16 mouse cellular contexts compared by ENCODE assay signal in genomic region chrX:49124774-49125429, GRCm38 (mm10).
DNase-seq lines count a peak whose midpoint lies in the region; ATAC-seq and TF ChIP-seq lines count a peak whose summit lies in the region.
"Had no signal": no experiment of that assay in that cellular context is flagged by ENCODE, and none has a peak within 500 bp of the region (broad histone marks: within the 10 kb centered on the region; RNA-seq: fewer than 3 reads in every experiment).

No protein-coding gene starts in this region.

- no peak overlapping the region for H3K4me2 ChIP-seq in forebrain, embryonic 13.5 days
- H3K4me2 ChIP-seq in liver, postnatal 0 days (ENCODE audit: low read depth, low read length): no peak overlapping the region
- H3K4me2 ChIP-seq: heart, embryonic 11.5 days; liver, embryonic 15.5 days had no signal

- H3K9ac ChIP-seq in forebrain, embryonic 13.5 days: no peak overlapping the region
- H3K9ac ChIP-seq in liver, postnatal 0 days (replicated peaks): no peak overlapping the region
- H3K9ac ChIP-seq: liver, embryonic 15.5 days had no signal

- H3K9me3 ChIP-seq in forebrain, embryonic 13.5 days (replicated peaks): no peaks in the 10 kb centered on the region
- no peaks in the 10 kb centered on the region for H3K9me3 ChIP-seq in midbrain, embryonic 10.5 days (replicated peaks)
- no peaks in the 10 kb centered on the region for H3K9me3 ChIP-seq in liver, postnatal 0 days (ENCODE audit: low read length)
- H3K9me3 ChIP-seq: liver, embryonic 15.5 days had no signal

- no peaks in the 10 kb centered on the region for H3K36me3 ChIP-seq in forebrain, embryonic 13.5 days (ENCODE audit: poor library complexity, severe bottlenecking)
- no peaks in the 10 kb centered on the region for H3K36me3 ChIP-seq in midbrain, embryonic 10.5 days
- H3K36me3 ChIP-seq in liver, postnatal 0 days (replicated peaks; ENCODE audit: insufficient read depth, low read length): no peaks in the 10 kb centered on the region
- H3K36me3 ChIP-seq: liver, embryonic 15.5 days had no signal

- TF ChIP-seq CTCF in liver, postnatal 0 days (IDR thresholded peaks at IDR 0.05; ENCODE audit: low read depth): no peak

- H3K4me1 ChIP-seq in forebrain, embryonic 13.5 days: no peaks in the 10 kb centered on the region
- H3K4me1 ChIP-seq in midbrain, embryonic 10.5 days: peaks cover 13% of the 10 kb centered on the region
- no peaks in the 10 kb centered on the region for H3K4me1 ChIP-seq in liver, postnatal 0 days (ENCODE audit: insufficient read depth)
- H3K4me1 ChIP-seq: liver, embryonic 15.5 days had no signal

- no peak for TF ChIP-seq EP300 in liver, postnatal 0 days (IDR thresholded peaks at IDR 0.05; ENCODE audit: low read depth)

- no peak overlapping the region for H3K4me3 ChIP-seq in forebrain, embryonic 13.5 days
- no peak overlapping the region for H3K4me3 ChIP-seq in midbrain, embryonic 10.5 days
- H3K4me3 ChIP-seq in liver, postnatal 0 days (ENCODE audit: low read depth, low read length): no peak overlapping the region
- H3K4me3 ChIP-seq: erythroblast, embryonic 14.5 days; gastrocnemius, adult 2 months; liver, embryonic 15.5 days had no signal

- WGBS in forebrain, embryonic 13.5 days: 26% methylated on average over 3 of the region's 3 CpGs
- WGBS in midbrain, embryonic 10.5 days: 40% methylated on average over 3 of the region's 3 CpGs
- 77% methylated on average over 3 of the region's 3 CpGs for WGBS in liver, postnatal 0 days (ENCODE audit: insufficient replicate concordance)

- H3K27me3 ChIP-seq in forebrain, embryonic 13.5 days: peaks cover 3% of the 10 kb centered on the region; the same call in 1 of the 2 replicates
- H3K27me3 ChIP-seq in midbrain, embryonic 10.5 days (ENCODE audit: low read depth, poor library complexity, severe bottlenecking): no peaks in the 10 kb centered on the region; the same call in 1 of the 2 replicates
- H3K27me3 ChIP-seq in liver, postnatal 0 days (ENCODE audit: insufficient read depth, low read length): no peaks in the 10 kb centered on the region
- H3K27me3 ChIP-seq: liver, embryonic 15.5 days had no signal

- peak; percentile 1 for DNase-seq in lung, postnatal 10 days
- DNase-seq in lung, postnatal 36 days: no peak
- DNase-seq in midbrain, embryonic 10.5 days (ENCODE audit: low spot score): peak; percentile 18
- DNase-seq in retina, postnatal 1 day: peak; percentile 15
- DNase-seq in spleen, adult 12 weeks (ENCODE audit: low spot score): no peak
- DNase-seq in liver, postnatal 0 days: no peak
- no peak for DNase-seq in thymus, postnatal 36 days
- DNase-seq: adrenal gland, postnatal 36 days; gastrocnemius, adult 2 months; heart, postnatal 4 days; kidney, adult 18-20 months; kidney, postnatal 4 days had no signal

- peak; percentile 95 for ATAC-seq in forebrain, embryonic 13.5 days
- ATAC-seq in liver, postnatal 0 days: no peak

- peak overlapping the region; percentile 44; the same call in 1 of the 2 replicates for H3K27ac ChIP-seq in forebrain, embryonic 13.5 days
- peak overlapping the region; percentile 18; the same call in 1 of the 2 replicates for H3K27ac ChIP-seq in midbrain, embryonic 10.5 days (replicated peaks)
- H3K27ac ChIP-seq in liver, postnatal 0 days (ENCODE audit: low read depth): no peak overlapping the region
- H3K27ac ChIP-seq: gastrocnemius, adult 2 months; liver, embryonic 15.5 days had no signal

Comparison
In these comparisons a context has a peak if more than half of its experiments do, and no peak if none do; other contexts are left out.
1. DNase-seq: peak in lung, postnatal 10 days (single experiment), midbrain, embryonic 10.5 days (single experiment) and retina, postnatal 1 day (single experiment); none in lung, postnatal 36 days (single experiment), spleen, adult 12 weeks (single experiment), liver, postnatal 0 days (single experiment) and thymus, postnatal 36 days (0 of 2).